Mouse (Mus musculus): ENCODE measurements around the gene Astn1. TPM values are rescaled to one million over a fixed set of nuclear protein-coding genes. Genes with fewer than 3 reads are reported as not detected.
A peak's percentile ranks its signal among the peaks of the same experiment; 100 is the strongest.

Astn1 gene
- total and polyA plus RNA-seq, 2 experiments from 2014 or later = 0.10 to 0.95 TPM

DNA sequence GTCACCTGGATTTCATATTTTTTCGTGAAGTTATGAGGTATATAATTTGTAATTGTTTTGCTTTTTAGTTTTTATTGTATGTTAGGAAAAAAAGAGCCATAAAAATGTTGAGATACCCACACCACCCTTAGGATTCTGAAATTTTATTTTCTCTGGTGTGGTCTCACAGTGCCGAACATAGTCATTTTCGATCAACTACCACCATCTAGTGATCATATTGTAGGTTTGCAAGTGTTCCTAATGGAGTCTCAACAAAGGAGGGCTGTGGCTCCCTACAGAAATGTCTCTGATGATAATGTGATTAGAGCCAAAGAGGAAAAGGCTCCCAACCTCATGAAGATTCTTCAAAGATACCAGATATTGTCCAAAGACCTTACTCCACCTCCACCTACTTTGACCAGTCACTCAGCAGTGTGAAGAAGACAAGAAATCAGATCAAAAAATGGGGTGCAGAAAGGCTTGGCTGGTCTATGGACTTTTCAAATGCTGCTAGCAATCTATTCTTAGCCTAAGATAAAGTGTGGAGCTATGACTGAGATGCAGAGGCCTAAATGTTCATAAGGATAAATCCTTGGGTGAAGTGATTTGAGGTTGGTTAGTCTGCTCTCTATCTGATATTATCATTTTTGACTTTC lies 292.6 kb downstream of the Astn1 start:
- peak; percentile 61 for DNase-seq (ENCODE audit: low spot score)
- WGBS = 31% methylated on average over 3 of the region's 3 CpGs
- Histone ChIP-seq H3K4me3 (ENCODE audit: low read depth, low read length) (no peak overlapping the region), H3K27ac (ENCODE audit: low read depth) (no peak overlapping the region), H3K9me3 (replicated peaks; ENCODE audit: control insufficient read depth, low read length) (no peaks in the 10 kb centered on the region), H3K4me1 (ENCODE audit: control insufficient read depth, insufficient read depth) (no peaks in the 10 kb centered on the region), H3K4me2 (ENCODE audit: low read depth, low read length) (no peak overlapping the region), H3K36me3 (replicated peaks; ENCODE audit: control insufficient read depth, insufficient read depth, low read length) (no peaks in the 10 kb centered on the region), H3K9ac (replicated peaks; ENCODE audit: low read depth, low read length) (no peak overlapping the region), H3K27me3 (ENCODE audit: control insufficient read depth, insufficient read depth, low read length) (no peaks in the 10 kb centered on the region)
- TF ChIP-seq CTCF (IDR thresholded peaks at IDR 0.05; ENCODE audit: low read depth) = peak; percentile 63
- TF ChIP-seq EP300 (IDR thresholded peaks at IDR 0.05; ENCODE audit: low read depth) = no peak
- ATAC-seq (ENCODE audit: insufficient read depth, low read depth) = peak; percentile 77

- Histone ChIP-seq H3K4me2 (ENCODE audit: low read depth, low read length) (no peak overlapping the region), H3K4me3 (ENCODE audit: low read depth, low read length) (no peak overlapping the region), H3K27me3 (ENCODE audit: control insufficient read depth, insufficient read depth, low read length) (no peaks in the 10 kb centered on the region), H3K27ac (ENCODE audit: low read depth) (no peak overlapping the region), H3K9me3 (replicated peaks; ENCODE audit: control insufficient read depth, low read length) (no peaks in the 10 kb centered on the region), H3K9ac (replicated peaks; ENCODE audit: low read depth, low read length) (no peak overlapping the region), H3K4me1 (ENCODE audit: control insufficient read depth, insufficient read depth) (no peaks in the 10 kb centered on the region), H3K36me3 (replicated peaks; ENCODE audit: control insufficient read depth, insufficient read depth, low read length) (no peaks in the 10 kb centered on the region)
- TF ChIP-seq CTCF (IDR thresholded peaks at IDR 0.05; ENCODE audit: low read depth) = no peak
- TF ChIP-seq EP300 (IDR thresholded peaks at IDR 0.05; ENCODE audit: low read depth) = no peak
- 69% methylated on average over 6 of the region's 6 CpGs for WGBS
- DNase-seq (ENCODE audit: low spot score) (no peak), ATAC-seq (ENCODE audit: insufficient read depth, low read depth) (no peak)
Measured at GRCm38 (mm10) chr1:158656986-158657385, 294.9 kb downstream of the Astn1 start.

- Histone ChIP-seq H3K27me3 (ENCODE audit: control insufficient read depth, insufficient read depth, low read length) (no peaks in the 10 kb centered on the region), H3K27ac (ENCODE audit: low read depth) (no peak overlapping the region), H3K36me3 (replicated peaks; ENCODE audit: control insufficient read depth, insufficient read depth, low read length) (no peaks in the 10 kb centered on the region), H3K4me2 (ENCODE audit: low read depth, low read length) (no peak overlapping the region), H3K4me3 (ENCODE audit: low read depth, low read length) (no peak overlapping the region), H3K9me3 (replicated peaks; ENCODE audit: control insufficient read depth, low read length) (no peaks in the 10 kb centered on the region), H3K9ac (replicated peaks; ENCODE audit: low read depth, low read length) (no peak overlapping the region), H3K4me1 (ENCODE audit: control insufficient read depth, insufficient read depth) (no peaks in the 10 kb centered on the region)
- 56% methylated on average over 3 of the region's 3 CpGs for WGBS
- DNase-seq (ENCODE audit: low spot score) (no peak), ATAC-seq (ENCODE audit: insufficient read depth, low read depth) (no peak)
- no peak for TF ChIP-seq EP300 (IDR thresholded peaks at IDR 0.05; ENCODE audit: low read depth)
Measured at GRCm38 (mm10) chr1:158666001-158666400, 303.9 kb downstream of the Astn1 start.

GRCm38 (mm10) chr1:158669971-158670592 lies 308.0 kb downstream of the Astn1 start:
- Histone ChIP-seq H3K27ac (ENCODE audit: low read depth) (no peak overlapping the region), H3K4me3 (ENCODE audit: low read depth, low read length) (no peak overlapping the region), H3K36me3 (replicated peaks; ENCODE audit: control insufficient read depth, insufficient read depth, low read length) (no peaks in the 10 kb centered on the region), H3K9ac (replicated peaks; ENCODE audit: low read depth, low read length) (no peak overlapping the region), H3K27me3 (ENCODE audit: control insufficient read depth, insufficient read depth, low read length) (no peaks in the 10 kb centered on the region), H3K4me1 (ENCODE audit: control insufficient read depth, insufficient read depth) (no peaks in the 10 kb centered on the region), H3K4me2 (ENCODE audit: low read depth, low read length) (no peak overlapping the region), H3K9me3 (replicated peaks; ENCODE audit: control insufficient read depth, low read length) (no peaks in the 10 kb centered on the region)
- WGBS = 37% methylated on average over 3 of the region's 3 CpGs
- TF ChIP-seq EP300 (IDR thresholded peaks at IDR 0.05; ENCODE audit: low read depth) = no peak
- peak; percentile 80 for TF ChIP-seq CTCF (IDR thresholded peaks at IDR 0.05; ENCODE audit: low read depth)
- ATAC-seq (ENCODE audit: insufficient read depth, low read depth) (peak; percentile 49), DNase-seq (ENCODE audit: low spot score) (peak; percentile 60)

- DNase-seq (ENCODE audit: low spot score) = no peak
- Histone ChIP-seq H3K4me2 (ENCODE audit: low read depth, low read length) (no peak overlapping the region), H3K27ac (ENCODE audit: low read depth) (no peak overlapping the region), H3K36me3 (replicated peaks; ENCODE audit: control insufficient read depth, insufficient read depth, low read length) (no peaks in the 10 kb centered on the region), H3K9me3 (replicated peaks; ENCODE audit: control insufficient read depth, low read length) (no peaks in the 10 kb centered on the region), H3K27me3 (ENCODE audit: control insufficient read depth, insufficient read depth, low read length) (no peaks in the 10 kb centered on the region), H3K4me3 (ENCODE audit: low read depth, low read length) (no peak overlapping the region), H3K9ac (replicated peaks; ENCODE audit: low read depth, low read length) (no peak overlapping the region), H3K4me1 (ENCODE audit: control insufficient read depth, insufficient read depth) (no peaks in the 10 kb centered on the region)
- 38% methylated on average over 1 of the region's 1 CpGs for WGBS
- ATAC-seq (ENCODE audit: insufficient read depth, low read depth) = no peak
- no peak for TF ChIP-seq EP300 (IDR thresholded peaks at IDR 0.05; ENCODE audit: low read depth)
- no peak for TF ChIP-seq CTCF (IDR thresholded peaks at IDR 0.05; ENCODE audit: low read depth)
Measured at GRCm38 (mm10) chr1:158687726-158688125, 325.7 kb downstream of the Astn1 start.

DNA sequence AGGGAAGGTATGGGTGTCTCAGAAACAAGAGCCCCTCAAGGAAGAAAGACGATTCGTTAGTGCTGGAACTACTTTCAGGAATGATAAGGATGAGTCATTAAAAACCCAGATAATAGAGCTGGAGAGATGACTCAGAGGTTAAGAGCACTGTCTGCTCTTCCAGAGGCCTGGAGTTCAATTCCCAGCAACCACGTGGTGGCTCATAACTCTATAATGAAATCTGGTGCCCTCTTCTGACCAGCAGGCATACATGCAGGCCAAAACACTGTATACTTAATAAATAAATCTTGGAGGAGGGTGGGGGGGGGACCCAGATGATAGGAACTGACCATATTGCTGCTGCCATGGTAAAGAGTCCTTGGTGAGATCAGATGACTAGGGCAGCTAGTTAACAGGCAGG lies 335.4 kb downstream of the Astn1 start:
- 39% methylated on average over 3 of the region's 3 CpGs for WGBS
- Histone ChIP-seq H3K9ac (replicated peaks; ENCODE audit: low read depth, low read length) (no peak overlapping the region), H3K36me3 (replicated peaks; ENCODE audit: control insufficient read depth, insufficient read depth, low read length) (no peaks in the 10 kb centered on the region), H3K27me3 (ENCODE audit: control insufficient read depth, insufficient read depth, low read length) (no peaks in the 10 kb centered on the region), H3K4me2 (ENCODE audit: low read depth, low read length) (no peak overlapping the region), H3K4me1 (ENCODE audit: control insufficient read depth, insufficient read depth) (no peaks in the 10 kb centered on the region), H3K4me3 (ENCODE audit: low read depth, low read length) (no peak overlapping the region), H3K27ac (ENCODE audit: low read depth) (no peak overlapping the region), H3K9me3 (replicated peaks; ENCODE audit: control insufficient read depth, low read length) (no peaks in the 10 kb centered on the region)
- no peak for TF ChIP-seq CTCF (IDR thresholded peaks at IDR 0.05; ENCODE audit: low read depth)
- TF ChIP-seq EP300 (IDR thresholded peaks at IDR 0.05; ENCODE audit: low read depth) = no peak
- DNase-seq (ENCODE audit: low spot score) (no peak), ATAC-seq (ENCODE audit: insufficient read depth, low read depth) (no peak)
